Mouse (Mus musculus) brain, embryonic 14.5 days (tissue): ENCODE data around the gene Unc5cl.

ENCODE experiments used
- CTCF ChIP-seq: fragments of 200-500 bp; IDR thresholded peaks from 2 replicates; pipeline ENCODE4 v1.5.1; 2012; ENCODE audit warnings: inconsistent platforms, mild to moderate bottlenecking, moderate library complexity, borderline replicate concordance; ENCODE audit not compliant: insufficient read depth, insufficient read length; ENCODE audit errors: extremely low read depth
- POLR2A ChIP-seq: fragments of 200-500 bp; IDR thresholded peaks from 2 replicates; pipeline ENCODE4 v1.6.1; 2012; ENCODE audit warnings: mild to moderate bottlenecking, inconsistent platforms, borderline replicate concordance; ENCODE audit not compliant: poor library complexity, insufficient read depth, insufficient read length, severe bottlenecking; ENCODE audit errors: extremely low read depth

GRCm38 (mm10) chr17:48454688-48455087 is at the start of gene Unc5cl:
- TF ChIP-seq POLR2A (no peak), CTCF (no peak)
